Mouse (Mus musculus) layer of hippocampus, adult 9-10 months (tissue): ENCODE data around the gene Casr.

Source experiments
- DNase-seq: peaks from one replicate; pipeline ENCODE4 v3.0.0; 2022; ENCODE audit warnings: low spot score

Casr gene

DNA sequence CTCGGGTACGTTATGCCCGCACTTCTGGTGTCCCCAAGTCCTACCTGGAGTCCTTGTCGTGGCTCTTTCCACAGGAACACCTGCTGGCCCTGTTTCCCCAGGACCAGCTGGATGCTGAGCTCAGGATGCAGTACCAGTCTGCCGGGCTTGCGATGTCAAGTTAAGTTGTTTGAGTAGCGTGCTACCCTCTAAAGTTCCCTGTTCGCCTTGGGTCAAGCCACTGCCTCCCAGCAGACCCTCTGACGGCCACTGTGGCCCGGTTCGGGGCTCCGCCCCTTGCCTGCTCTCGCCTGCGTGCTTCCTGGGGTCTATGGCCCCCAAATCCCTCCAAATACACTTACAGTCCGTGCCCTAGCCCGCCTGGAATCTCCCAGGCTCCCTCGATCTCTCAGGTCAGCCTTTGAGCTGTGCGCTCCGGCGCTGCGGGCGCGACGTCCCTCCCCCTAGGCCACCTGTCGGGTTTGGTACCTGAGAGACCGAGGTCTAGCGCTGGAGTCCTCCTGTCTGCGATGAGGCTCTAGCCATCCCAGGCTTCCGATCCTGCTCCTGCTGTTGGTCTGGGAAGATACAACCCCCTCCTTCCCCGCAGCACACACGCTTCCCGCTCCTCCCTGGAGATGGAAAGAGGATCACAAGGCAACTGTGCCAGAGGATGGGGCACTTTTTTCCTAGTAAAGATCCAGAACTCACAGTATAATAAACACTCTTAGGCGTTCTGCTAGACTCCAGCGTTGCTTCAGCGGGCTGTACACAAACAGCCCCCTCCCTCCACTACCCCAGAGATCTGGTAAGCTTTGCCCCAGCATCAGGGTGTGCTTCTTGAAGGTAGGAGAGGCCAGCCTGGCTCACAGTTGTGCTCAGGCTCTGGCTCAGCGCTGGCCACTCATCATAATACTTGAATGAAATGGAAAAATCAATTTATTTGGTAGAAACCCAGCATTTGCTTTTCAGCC lies at the start of gene Casr:
Gene Casr (minus strand): TSS at position 756 of the 953 bp plus-strand sequence.
- no peak for DNase-seq

DNA sequence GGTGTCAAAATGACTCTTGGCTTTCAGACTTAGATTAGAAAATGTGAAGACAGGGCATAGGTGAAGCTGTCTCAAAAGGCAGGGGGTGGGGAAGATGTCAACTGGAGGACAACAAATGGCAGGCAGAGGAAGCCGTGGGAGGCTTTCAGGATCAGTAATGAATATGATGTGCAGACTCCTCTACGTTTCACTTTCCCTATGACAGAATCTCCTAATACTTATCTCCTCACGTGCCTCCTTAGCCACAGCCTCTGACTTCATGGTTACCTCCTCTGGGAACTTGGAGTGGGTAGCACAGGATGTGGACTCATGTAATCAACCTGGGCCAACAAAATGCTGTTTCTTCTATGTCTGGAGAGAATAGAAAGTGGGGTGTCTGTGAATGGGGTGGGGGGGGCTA lies 40.7 kb upstream of the Casr start:
- no peak for DNase-seq

DNA sequence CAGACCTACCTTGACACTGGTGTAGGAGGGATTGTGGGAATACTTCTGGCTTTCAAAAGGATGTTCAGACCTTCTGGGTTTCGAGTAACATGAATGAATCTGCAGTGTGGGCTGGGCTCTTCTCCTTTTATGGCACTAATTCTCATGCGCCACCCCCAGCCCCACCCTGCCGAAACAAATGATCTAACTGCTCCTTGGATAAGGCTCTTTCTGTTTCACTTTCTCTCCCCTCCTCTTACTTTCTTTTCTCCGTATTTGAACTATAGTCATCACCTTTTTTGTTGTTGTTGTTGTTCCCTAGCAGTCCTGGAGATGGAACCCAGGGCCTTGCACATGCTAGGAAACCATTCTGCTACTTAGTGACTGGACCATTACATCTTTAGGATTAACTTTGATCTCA lies 36.3 kb upstream of the Casr start:
- DNase-seq: no peak

DNA sequence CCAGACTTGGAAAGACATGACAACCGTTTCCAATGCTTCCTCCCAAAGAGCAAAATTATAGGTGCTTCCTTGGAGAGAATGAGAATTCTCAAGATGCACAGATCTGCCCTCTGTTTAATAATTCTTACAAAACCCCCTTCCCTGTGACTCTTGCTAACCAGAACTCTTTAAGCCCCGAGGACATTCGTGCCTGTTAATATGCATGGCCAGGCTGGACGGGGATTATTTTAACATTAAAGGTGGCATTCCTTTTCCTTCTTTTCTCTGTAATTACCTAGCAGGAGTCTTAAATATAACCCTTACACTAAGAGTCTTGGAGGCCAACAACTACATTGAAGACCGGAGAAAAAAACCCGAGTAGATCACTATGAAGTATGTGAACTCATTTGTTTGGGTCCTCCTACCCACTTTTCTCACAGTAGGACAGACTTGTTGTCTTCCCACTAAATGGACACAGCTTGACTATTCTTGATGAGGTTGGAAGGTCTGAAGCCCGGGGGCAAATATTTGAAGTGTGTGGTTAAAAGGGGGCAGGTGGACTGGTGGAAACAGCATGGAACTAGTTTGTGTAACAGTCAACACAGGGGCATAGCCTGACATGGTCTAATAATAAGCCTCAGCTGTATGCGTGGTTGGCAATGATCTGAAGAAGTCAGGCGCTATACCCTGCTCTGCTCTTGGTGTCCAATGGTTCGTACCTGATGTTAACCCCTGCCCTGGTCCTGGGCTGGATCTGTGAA lies 34.9 kb upstream of the Casr start:
- no peak for DNase-seq

DNA sequence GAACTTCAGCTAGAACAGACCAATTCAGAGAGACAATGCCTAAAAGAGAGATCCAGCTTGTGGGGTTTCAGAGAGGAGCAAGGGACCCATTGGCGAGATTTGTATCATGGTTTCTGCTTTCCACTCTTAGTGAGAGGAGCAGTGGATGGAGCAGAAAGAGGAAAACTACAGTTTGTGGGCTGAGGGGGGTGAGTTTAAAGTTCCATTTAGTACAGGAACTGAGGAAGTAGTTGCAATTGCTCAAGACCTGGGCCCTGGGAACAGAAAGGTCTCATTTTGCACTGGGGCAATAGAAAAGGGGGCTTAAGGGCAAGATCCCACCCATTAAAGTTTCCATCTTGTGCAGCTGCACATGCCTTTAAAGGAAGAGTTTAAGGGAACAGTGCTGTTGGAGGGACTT lies 28.0 kb upstream of the Casr start:
- DNase-seq: no peak

DNA sequence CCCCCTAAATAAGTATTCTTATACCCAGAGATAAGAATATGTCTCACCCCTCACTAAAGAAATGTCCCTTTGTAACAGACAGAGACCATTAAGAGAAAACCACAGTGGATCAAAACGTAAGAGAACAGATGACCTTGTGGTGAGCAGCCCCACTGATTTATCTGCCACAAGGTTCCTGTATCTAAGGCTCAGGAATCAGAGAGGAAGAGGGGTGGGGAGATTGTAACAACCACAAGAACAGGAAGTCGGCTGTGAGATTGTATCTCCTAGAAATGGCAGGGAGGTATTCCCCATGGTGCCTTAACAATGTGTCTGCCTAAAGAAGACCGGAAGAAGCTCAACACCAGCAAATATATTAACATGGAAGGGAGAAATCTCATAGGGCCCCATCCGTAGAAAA lies 26.0 kb upstream of the Casr start:
- DNase-seq: no peak

DNA sequence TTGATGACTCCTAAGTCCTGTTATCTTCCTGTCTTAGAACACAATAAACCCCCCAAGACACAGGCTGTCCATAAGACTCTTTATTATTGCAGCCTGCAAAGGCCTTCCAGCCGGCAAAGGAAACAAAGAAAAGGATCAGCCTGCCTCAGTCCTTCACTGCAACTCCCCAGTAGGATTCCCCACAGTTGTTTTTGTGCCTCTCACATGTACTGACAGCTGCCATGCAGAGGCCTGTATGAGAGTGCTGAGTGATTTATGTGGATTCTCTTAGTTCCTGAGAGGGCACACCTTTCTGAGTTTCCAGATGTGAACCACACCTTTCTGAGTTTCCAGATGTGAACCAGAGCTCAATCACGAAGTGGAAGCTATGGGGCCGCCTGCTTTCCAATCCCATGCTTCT lies 20.1 kb upstream of the Casr start:
- DNase-seq: no peak

DNA sequence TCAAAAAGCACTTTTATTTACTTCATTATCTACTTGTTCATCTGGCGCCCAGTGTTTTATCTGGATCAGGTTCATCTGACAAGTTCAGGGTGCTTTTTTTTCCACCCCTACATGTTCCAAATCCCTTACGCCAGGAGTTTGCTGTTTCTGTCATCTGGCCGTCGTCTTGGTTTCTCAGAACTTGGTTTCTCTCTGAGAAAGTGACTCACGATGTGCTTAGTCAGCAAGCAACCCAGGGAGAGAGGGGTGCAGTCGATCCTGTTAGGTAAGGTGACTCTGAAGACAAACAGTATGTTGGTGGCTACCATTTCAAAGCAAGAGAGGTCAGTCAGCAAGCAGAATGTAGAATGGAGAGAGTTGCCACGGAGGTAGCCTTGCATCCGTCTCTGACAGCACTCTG lies 10.0 kb upstream of the Casr start:
- DNase-seq: no peak

DNA sequence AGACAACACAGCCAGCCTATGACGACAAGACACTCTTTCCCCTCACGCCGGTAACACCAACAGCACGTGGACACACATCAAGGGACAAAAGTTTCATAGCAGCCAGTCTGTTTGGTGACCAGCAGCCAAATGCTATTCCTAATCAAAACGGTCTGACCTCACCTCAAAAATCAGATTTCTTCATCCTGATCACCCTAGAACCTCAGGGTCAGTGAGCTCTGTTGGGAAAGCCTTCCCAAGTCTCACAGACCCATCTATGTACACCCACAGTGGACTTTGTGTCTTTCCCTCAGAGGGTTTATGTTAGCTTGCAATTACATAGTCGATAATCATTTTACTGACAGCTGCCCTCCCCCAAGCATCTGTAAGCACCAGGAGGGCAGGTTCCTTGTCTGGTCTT lies 2.4 kb downstream of the Casr start:
- DNase-seq: no peak

DNA sequence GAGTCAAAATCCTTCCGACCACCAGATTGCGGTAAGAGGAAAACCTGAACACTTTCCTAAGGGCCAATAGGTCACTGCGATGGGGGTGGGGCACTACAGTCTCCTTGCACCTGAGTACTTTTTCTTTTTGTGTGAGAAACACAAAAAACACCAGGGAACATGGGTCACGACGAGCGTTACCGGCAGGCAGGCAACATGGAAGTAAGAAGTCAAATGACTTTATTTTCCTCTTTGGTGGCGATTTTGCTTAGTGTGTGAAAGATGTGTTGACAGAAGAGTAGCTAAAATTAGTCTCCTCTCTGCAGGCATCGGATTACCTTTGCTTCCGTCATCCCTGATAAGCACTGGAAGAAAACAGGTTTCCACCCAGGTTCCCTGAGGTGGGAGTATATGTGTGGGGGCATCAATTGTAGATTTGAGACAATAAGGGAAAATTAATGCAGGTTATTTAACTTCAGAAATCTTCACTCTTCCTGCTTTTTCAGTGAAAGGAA lies 6.2 kb downstream of the Casr start:
- no peak for DNase-seq

DNA sequence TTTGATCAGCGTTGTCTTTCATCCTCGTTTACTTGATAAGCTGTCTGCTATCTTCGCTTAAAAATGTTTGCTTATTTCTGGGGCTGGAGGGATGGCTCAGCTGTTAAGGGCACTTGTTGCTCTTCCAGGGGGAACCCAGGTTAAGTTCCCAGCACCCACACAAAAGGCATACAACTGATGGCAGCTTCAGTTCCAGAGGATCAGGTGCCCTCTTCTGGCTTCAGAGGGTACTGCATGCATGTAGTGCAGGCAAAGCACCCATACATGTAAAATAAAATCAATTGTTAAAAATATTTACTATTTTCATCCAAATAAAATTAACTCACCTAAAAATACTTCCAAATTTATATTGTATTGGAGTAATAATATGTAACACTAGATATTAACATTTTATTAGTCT lies 8.3 kb downstream of the Casr start:
- DNase-seq: no peak

DNA sequence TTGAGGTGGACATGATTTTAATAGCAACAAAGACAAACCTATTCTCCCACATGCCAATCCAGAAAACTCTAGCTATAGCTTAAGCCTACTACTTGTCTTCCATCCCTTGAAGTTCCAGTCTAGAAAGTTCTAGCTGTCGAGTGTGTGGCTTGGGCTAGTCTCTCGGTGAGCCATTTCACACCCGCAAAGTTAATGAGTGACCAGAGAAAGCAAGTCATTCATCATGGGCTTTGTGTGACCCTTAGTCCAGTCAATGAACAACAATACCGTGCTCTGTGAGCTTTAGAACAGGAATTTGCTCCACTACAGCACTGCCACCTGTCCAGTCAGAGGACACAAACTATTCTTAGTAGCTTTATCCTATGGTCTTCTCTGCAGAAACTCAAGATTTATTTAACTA lies 16.6 kb downstream of the Casr start:
- no peak for DNase-seq

DNA sequence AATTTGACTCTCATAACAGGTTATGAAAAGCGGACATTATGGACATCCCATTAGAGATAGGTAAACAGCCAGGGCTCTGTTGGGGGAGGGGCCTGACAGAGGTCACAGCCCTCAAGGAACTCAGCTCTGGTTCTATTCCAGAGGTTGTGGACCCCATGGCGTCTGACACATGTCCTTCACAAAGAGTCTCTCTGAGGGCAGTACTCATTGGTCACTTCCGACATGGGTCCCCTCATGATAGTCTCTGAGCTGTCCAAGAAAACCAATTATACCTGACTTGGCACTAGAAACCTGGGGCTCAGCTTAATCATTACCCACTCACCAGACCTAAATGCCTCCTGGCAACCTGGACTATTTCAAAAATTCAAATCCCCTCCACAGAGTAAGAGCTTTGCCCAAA lies 18.9 kb downstream of the Casr start:
- DNase-seq: no peak

DNA sequence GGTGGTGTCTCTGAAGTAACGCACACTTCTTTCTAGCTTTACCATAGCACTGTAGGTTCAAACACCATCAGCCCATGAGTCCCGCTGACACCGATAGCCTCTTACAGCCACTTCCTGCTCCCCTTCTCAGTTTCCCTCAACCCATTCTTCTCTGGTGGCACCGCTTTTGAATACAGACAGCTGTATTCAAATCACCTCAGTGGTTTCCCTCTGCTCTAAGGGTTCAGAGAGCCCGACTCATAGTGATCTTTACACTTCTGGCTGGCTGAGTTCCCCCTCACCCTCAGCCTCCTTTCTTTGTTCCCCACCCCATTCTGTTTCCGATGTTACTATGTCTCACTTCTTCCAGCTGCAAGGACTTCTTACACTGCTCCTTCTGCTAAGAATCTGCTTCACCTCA lies 21.1 kb downstream of the Casr start:
- no peak for DNase-seq

DNA sequence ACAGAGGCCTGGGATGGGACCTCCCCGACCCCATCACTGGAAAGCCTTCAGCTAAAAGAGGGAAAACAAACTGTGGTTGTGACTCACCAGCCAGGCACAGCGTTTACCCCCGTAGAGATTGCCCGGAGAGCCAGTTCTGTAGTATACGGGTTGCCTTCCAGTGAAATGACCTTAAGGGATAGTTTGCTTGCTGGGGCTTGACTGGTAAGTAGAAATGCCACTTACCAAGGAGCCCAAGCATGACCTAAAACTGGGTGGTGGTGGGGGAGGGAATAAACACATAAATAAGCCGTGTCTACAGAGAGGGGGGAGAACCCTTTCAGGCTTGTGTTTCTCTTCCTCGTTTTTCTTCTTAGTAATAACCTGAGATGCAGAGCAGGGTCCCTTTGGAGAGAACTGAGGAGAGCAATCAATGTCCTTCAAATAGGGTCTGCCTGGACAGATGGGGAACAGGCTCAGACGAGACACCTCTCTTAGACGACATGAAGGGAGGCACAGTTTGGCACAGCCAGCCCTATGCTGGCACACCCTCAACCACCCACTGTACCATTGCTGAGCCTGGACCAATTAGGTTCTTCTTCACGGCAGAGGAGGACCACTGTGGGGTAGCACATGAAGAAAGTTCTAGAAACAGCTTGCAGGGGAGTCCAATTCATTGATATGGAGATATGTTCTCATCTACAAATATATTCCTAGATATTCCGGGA lies 28.8 kb downstream of the Casr start:
- DNase-seq: no peak

DNA sequence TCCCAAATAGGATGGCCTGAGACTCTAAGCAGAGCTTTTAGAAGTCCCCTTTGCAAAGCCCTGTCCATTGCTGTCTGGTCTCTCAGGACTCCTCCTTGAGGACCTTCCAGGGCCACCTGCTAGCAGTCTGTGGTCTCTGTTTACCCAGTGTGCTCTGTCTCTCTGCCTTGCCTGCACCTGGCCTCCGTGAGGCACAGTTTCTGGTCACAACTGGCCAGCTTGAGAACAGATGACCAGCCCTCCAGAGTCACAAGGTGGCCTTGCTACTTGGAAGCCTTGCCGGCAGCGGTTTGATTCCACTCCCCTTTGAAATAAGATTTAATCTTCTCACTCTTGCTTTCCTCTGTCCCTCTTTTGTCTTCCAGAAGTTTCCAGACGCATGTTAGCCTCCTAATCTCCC lies 29.9 kb downstream of the Casr start:
- no peak for DNase-seq

DNA sequence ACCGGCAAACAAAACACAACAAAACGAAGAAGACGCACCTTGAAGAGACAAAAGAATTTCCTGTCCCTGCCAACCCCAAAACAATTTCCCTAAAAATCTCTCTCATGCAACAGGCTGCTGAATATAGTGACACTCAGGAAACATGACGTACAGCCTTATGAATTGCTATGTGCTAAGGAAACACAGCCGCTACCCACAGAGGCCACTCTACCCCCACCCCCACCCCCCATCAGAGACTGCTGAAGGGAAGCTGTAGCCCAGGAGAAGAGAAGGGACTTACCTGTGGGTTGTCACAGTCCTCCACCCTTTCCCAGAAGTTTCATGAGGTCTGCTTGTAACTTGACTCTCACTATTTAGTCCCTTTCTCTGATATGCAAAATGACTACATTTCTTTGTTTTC lies 30.3 kb downstream of the Casr start:
- no peak for DNase-seq

DNA sequence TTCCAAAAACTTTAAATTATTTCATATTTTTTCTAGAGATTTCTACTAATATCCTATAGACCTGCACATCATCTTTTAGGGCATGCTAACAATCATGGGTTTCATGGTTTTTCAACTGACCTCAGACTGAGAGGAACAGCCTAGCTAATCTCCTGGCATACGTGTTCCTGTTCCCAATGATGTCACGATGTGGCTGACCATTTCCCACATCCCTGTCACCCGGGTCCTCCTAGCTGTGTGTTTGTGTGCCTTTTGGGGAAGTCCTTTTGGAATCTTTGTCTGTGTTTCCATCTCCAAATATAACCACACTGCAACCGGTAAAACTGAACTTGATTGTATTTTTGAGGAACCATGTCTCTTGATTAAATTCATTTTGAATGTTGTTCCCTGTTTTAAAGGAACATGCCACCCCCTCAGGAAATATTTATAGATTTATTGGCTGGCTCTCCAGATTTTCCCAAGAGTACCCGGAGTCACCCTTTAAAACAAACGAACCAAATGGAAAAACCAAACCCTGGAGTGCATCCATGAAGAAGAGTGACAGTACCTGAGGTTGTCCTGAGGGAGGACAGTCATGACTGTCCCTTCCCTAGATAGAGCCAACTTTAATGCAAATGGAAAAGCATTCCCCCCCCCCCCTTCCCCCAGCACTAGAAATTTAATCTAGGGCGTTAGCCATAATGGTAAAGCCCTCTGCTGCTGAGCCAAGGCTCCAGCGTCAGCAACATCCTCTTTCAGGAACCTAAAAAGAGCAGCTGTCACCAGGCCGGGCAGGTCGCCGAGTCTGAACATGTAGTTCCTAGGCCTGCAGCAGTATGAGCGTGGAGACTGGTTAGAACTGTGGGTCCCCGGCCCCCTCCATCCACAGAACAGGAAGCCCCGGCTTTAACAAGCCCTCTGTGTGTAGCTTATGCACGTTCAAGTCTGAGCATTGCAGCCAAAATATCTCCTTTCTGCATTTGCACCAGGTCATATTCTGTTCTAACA lies 31.1 kb downstream of the Casr start:
- peak; percentile 27 for DNase-seq

DNA sequence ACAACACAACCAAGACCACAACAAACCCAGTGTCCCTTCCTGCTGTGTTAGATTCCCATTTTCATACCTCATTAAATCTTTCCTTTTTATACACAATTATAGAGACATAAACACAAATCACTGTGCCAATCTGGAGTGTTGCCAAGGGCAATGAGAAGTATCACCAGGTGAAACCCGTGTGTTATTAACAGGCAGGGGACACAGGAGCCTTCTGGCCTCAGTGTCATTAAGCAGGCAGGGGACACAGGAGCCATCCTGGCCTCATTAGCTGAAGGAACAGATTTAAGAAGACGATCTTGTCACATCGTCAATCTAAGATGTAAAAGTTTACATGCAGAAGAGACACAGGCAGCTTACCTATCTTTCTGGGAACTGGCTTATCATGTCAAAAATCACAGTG lies 33.1 kb downstream of the Casr start:
- DNase-seq: no peak

DNA sequence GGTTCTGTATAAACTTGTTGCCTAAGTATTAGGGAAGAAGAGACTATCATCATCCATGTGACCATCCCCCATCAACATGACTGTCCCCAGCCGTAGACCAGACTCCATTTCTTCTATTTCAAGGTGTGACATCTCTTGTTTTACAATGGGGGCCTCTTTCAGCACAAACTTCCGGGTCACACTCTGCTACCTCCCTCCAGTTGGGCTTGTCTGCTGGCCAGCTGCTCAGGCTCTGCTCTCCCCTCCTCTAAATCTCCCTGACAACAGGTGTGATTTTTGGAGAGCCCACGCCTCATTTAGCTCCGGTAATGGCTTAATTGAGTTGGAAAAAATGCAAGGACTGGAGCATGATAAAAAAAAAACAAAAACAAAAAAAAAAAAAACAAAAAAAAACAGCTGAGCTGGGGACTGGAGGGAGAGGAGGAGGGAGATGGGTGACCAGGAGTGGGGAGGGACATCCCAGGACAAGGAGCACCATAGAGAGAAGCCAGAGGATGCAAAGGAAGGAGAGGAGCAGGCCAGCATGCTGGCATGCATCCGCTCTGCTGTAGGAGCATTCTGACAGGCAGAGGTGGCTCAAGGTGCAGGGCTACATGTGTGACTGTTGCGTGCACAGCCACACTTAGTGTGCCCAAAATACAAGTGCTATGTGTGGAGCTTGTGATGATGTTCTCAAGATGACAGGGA lies 35.2 kb downstream of the Casr start:
- no peak for DNase-seq

DNA sequence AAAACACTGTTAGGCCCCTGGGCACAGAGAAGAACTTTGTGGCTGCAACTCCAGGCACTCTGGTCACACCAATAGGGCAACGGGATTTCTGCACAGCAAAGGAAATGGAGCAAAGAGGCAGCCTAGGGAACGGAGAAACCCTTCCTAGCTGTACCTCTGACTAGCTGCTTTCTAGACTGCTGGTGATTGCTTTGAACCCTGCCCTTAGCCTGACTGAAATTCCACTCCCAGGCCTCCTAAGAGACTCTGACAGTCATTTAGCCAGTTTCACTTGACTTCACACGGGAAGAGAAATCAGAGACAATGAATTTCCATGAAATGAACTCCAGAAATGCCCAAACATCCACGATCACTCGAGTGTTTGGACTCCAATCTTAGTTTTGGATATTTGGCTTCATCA lies 38.8 kb downstream of the Casr start:
- DNase-seq: no peak
